Mouse (Mus musculus): ENCODE data around the gene Ager.

The Ager gene

GRCm38 (mm10) chr17:34604511-34605237 lies 7.0 kb downstream of the Ager start:
- DNase-seq (ENCODE audit: low spot score in 2 of 2): no peak

GRCm38 (mm10) chr17:34605609-34606008 lies 7.9 kb downstream of the Ager start:
- DNase-seq (ENCODE audit: low spot score in 2 of 2): peak; percentile 94 to 95

GRCm38 (mm10) chr17:34606186-34607039 lies 8.8 kb downstream of the Ager start:
- DNase-seq (ENCODE audit: low spot score in 2 of 2): no peak

GRCm38 (mm10) chr17:34607997-34608396 lies 10.3 kb downstream of the Ager start:
- no peak for DNase-seq (ENCODE audit: low spot score in 2 of 2)

- DNase-seq (ENCODE audit: low spot score in 2 of 2): no peak
Observed at GRCm38 (mm10) chr17:34611050-34611449, 13.4 kb downstream of the Ager start.

- DNase-seq (ENCODE audit: low spot score in 2 of 2): no peak
Observed at GRCm38 (mm10) chr17:34613054-34613645, 15.5 kb downstream of the Ager start.

- no peak for DNase-seq (ENCODE audit: low spot score in 2 of 2)
Observed at GRCm38 (mm10) chr17:34613830-34614229, 16.2 kb downstream of the Ager start.

GRCm38 (mm10) chr17:34615871-34616270 lies 18.2 kb downstream of the Ager start, which contains the start of gene Egfl8:
Gene Egfl8 (minus strand): TSS chr17:34615971.
- no peak for DNase-seq (ENCODE audit: low spot score in 2 of 2)

- DNase-seq (ENCODE audit: low spot score in 2 of 2): peak; percentile 76 to 83
Observed at GRCm38 (mm10) chr17:34618999-34619398, 21.3 kb downstream of the Ager start.

GRCm38 (mm10) chr17:34621006-34621405 lies 23.3 kb downstream of the Ager start:
- DNase-seq (ENCODE audit: low spot score in 2 of 2): no peak

- DNase-seq (ENCODE audit: low spot score in 2 of 2): no peak
Observed at GRCm38 (mm10) chr17:34623161-34623560, 25.5 kb downstream of the Ager start.

- DNase-seq (ENCODE audit: low spot score in 2 of 2): no peak
Observed at GRCm38 (mm10) chr17:34624981-34625380, 27.3 kb downstream of the Ager start.

GRCm38 (mm10) chr17:34626062-34626772 lies 28.6 kb downstream of the Ager start:
- DNase-seq (ENCODE audit: low spot score in 2 of 2): no peak

GRCm38 (mm10) chr17:34626773-34627092 lies 29.1 kb downstream of the Ager start:
- peak in 1 of 2 experiments; percentile 49 for DNase-seq (ENCODE audit: low spot score in 2 of 2)

- peak; percentile 62 to 69 for DNase-seq (ENCODE audit: low spot score in 2 of 2)
Observed at GRCm38 (mm10) chr17:34627093-34627942, 29.7 kb downstream of the Ager start.

GRCm38 (mm10) chr17:34627943-34628643 lies 30.4 kb downstream of the Ager start, which contains the start of gene Ppt2:
Gene Ppt2 (minus strand): TSS chr17:34628510.
- no peak for DNase-seq (ENCODE audit: low spot score in 2 of 2)

GRCm38 (mm10) chr17:34628644-34628967 lies 30.9 kb downstream of the Ager start:
- DNase-seq (ENCODE audit: low spot score in 2 of 2): no peak

GRCm38 (mm10) chr17:34629221-34629751 lies 31.6 kb downstream of the Ager start, which contains the start of gene Prrt1:
Gene Prrt1 (plus strand): TSS chr17:34629533.
- no peak for DNase-seq (ENCODE audit: low spot score in 2 of 2)

GRCm38 (mm10) chr17:34629796-34630603 lies 32.3 kb downstream of the Ager start:
- no peak for DNase-seq (ENCODE audit: low spot score in 2 of 2)
